Mouse (Mus musculus) adrenal gland, postnatal 4 days (tissue): ENCODE measurements around the gene Ccl5. TPM values are rescaled to one million over a fixed set of nuclear protein-coding genes. Genes with fewer than 3 reads are reported as not detected.
"Not testable (repeated sequence)": the region's sequence is repeated elsewhere in the genome, so short reads cannot be mapped to it uniquely, and the experiment has no call there.

Experiments used
- DNase-seq, 2 experiments: peaks; one replicate each; pipeline ENCODE4 v3.0.0; 2021 to 2022; ENCODE audit warnings: low spot score in 2 of 2, mixed read lengths in 2 of 2
- long read RNA-seq, 2 experiments: library from polyadenylated mRNA; stranded (forward); transcript quantifications; one replicate each; pipeline ENCODE4 v2.0.0; 2021
- total RNA-seq, 2 experiments: library from RNA; stranded (reverse); gene quantifications; 2 replicates each; pipeline ENCODE4 v1.2.3; 2021

Gene Ccl5
- total RNA-seq = 1 to 10 TPM; 1.1 to 1.3 TPM
- long read RNA-seq, experiment 1, partial matches to known transcripts = 0 of 1 reads
- long read RNA-seq, experiment 1, other reads (novel, unspliced or antisense) = 0 of 1 reads
- long read RNA-seq, experiment 2 = 0 reads

- no peak for DNase-seq
These were observed at the start of gene Ccl5 for GRCm38 (mm10) chr11:83530360-83530759. Ccl5 (minus strand) TSS chr11:83530518.

- DNase-seq = no peak
These were observed 48.7 kb upstream of the Ccl5 start for GRCm38 (mm10) chr11:83578999-83579398.

GRCm38 (mm10) chr11:83578186-83578760 is 48.0 kb upstream of the Ccl5 start, which contains the start of gene Ccl9:
Ccl9 (minus strand) TSS chr11:83578636.
- DNase-seq = no peak

- DNase-seq = no peak
These were observed 46.7 kb upstream of the Ccl5 start for GRCm38 (mm10) chr11:83576927-83577555.

- DNase-seq = no peak
These were observed 42.5 kb upstream of the Ccl5 start for GRCm38 (mm10) chr11:83572834-83573233.

GRCm38 (mm10) chr11:83572223-83572622 is 41.9 kb upstream of the Ccl5 start:
- DNase-seq = no peak

- no peak for DNase-seq
These were observed 39.9 kb upstream of the Ccl5 start for GRCm38 (mm10) chr11:83570189-83570588.

- no peak for DNase-seq
These were observed 38.9 kb upstream of the Ccl5 start for GRCm38 (mm10) chr11:83569249-83569648.

- DNase-seq = no peak
These were observed 38.5 kb upstream of the Ccl5 start for GRCm38 (mm10) chr11:83568786-83569185.

GRCm38 (mm10) chr11:83568061-83568460 is 37.7 kb upstream of the Ccl5 start:
- DNase-seq = no peak

GRCm38 (mm10) chr11:83567311-83567710 is 37.0 kb upstream of the Ccl5 start:
- no peak for DNase-seq

- DNase-seq = no peak
These were observed 36.3 kb upstream of the Ccl5 start for GRCm38 (mm10) chr11:83566617-83567016.

- no peak for DNase-seq
These were observed 33.4 kb upstream of the Ccl5 start for GRCm38 (mm10) chr11:83563754-83564153.

GRCm38 (mm10) chr11:83562311-83562887 is 32.1 kb upstream of the Ccl5 start:
- no peak for DNase-seq

GRCm38 (mm10) chr11:83560405-83560804 is 30.1 kb upstream of the Ccl5 start:
- no peak for DNase-seq

GRCm38 (mm10) chr11:83557074-83557473 is 26.8 kb upstream of the Ccl5 start:
- DNase-seq = no peak

GRCm38 (mm10) chr11:83556085-83556781 is 25.9 kb upstream of the Ccl5 start:
- no peak for DNase-seq

GRCm38 (mm10) chr11:83551668-83552067 is 21.4 kb upstream of the Ccl5 start:
- DNase-seq = no peak

GRCm38 (mm10) chr11:83551037-83551436 is 20.7 kb upstream of the Ccl5 start:
- DNase-seq = not testable (repeated sequence)

- no peak for DNase-seq
These were observed 19.9 kb upstream of the Ccl5 start for GRCm38 (mm10) chr11:83550186-83550632.

- no peak for DNase-seq
These were observed 13.9 kb upstream of the Ccl5 start for GRCm38 (mm10) chr11:83544214-83544613.

GRCm38 (mm10) chr11:83541415-83541814 is 11.1 kb upstream of the Ccl5 start:
- no peak for DNase-seq
